Mouse (Mus musculus) yolk sac, embryonic 10.5 days (tissue): ENCODE measurements at regions not wholly inside any gene's neighbourhood (a gene's known extent, or its start where the extent isn't known, plus 50 kb on each side); places are given as distances from the start of the nearest gene placed in this dataset.

ENCODE experiments used
- DNase-seq: peaks from one replicate; pipeline ENCODE4 v3.0.0-alpha.2; 2017; ENCODE audit warnings: low spot score

DNA sequence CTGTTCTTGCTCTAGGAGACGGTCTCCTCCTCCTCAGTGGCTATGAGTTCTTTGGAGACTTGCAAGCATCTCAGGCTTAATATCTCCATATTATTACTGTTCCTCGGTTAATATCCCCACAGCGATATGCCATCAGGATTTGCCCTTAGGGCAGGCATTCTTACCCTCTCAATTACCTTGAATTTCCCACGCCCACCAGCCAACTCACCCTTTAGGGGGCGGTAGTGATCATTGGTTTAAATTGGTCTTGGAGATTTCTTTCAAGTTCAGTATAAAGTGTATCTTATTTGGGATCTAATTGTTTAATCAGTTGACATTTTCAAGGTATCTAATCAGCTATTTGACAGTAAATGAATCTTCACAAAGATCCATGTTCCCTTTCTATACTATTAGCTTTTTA, 162.5 kb downstream of the Emp1 start:
- DNase-seq = no peak

DNA sequence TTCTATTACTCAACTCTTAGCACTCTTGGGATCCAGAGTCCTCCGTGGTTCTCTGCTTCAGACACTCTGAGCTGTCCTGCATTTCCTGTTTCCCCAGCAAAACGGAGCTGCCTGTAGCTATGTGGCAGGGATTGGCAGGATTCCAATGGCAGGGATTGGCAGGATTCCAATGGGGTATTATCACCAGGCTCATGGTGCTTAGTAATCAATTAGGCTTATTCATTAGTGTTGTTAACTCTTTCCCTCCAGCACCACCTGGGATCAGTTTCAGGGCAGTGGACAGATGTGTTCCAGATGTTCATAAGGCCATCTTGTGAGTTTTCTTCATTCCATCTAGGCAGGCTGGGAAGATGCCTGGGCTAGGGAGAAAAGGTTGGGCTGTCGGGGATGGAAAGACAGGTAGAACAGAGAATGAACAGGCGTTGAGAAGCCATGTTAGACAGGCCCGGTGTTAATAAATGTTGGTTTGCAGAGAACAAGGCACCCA, 163.5 kb downstream of the Emp1 start:
- DNase-seq = no peak

DNA sequence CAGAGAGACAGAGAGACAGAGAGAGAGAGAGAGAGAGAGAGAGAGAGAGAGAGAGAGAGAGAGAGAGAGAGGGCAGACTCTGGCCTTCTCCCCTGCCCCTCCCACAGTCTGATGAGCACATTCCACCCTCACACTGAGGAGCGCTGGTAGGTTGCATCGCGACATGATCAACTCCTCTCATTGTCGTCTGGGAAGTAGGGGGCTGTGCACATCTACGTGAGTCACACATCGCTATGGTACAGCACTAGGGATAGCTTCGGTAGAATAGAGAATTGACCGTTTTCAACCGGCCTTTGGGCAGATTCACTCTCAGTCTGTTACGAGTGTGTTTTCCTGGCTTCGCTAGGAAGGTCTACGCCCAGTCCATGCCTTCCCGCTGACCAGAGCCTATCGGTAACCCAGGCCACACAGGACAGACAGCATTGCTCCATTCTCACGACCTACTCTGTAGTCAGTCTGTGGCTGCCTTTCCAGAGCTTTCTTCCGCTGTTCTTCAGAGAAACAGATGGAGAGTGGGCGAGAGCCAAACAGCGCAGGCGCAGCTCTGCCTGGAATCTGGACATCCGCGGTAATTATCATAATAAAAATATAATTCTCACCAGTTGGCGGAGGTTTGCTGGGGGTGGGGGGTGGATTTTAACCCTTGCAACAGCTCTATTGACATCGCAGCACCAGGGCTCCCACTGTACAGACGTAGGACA, 164.3 kb downstream of the Emp1 start:
- no peak for DNase-seq

DNA sequence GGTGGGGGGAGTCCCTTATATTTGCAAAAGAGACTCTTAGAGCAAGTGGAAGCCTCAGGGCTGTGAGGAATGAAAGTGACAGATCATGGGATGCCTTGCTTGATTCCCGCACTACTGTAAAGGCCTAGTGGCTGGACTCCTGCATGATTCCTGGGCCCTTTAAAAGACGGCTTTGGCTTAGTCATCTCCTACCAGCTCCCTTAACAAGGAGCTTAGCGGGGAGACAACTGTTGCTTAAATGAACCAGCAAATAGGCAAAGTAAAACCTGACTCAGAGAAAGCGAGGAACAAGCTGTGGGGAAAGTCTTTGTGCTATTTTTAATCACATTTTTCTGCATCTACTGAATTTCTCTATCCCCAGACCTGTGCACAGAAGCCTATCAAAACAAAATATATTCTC, 165.5 kb downstream of the Emp1 start:
- no peak for DNase-seq

DNA sequence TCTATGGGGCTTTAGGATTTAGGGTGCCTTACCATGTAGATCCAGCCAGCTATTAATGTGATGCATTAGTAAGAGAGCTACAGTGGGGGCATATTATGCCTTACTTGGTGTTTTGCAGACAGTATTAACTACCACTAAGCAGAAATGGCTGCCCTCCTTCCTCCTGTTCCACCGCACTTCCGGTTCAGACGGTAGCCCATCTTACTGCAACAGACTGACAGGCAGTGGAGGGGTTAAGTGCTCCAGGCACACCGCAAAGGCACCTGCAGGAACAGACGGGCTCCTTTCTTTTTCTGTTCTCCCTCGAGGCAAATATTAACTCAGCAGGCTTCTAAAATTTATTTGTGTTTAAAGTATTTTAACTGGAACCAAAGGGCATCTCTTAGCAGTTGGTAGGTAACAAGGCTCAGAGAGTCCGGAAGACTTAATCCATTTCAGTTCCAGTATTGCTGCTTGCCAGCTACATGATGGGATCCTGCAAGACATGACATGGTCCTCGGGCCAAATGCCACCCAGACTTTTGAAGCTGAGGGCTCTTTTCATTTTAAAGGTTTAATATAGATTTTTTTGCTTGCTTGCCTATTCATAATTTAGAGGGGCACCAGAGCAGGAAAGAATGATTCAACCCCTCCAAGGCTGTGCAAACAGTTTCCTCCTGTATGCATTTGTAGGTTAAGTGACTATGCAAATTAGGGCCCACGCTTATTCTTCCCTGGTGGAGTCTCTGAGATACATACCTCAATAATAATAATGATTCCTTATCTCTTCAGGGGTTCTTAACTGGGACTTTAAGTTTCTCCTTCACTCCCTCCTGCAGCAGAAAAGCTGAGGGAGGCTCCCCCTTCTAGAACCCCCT, 177.7 kb downstream of the Emp1 start:
- DNase-seq = no peak

DNA sequence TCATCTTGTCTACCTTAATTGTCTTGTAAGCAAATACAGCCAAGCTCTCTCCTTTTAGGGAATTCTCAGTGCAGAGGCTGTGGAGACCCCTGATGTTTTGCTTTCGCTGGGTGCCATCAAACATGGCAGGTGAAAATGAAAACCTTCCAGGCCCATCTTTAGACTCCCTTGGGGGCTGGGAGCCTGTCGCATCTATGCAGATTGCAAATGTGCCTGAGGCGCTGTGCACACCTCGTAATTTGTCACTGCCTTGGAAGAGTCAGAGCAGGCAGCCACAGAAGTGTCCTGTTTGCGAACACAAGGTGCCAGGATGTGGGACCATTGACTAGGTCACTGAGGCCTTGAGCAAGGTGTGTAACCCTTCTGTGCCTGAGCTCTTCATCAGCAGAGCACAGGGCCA, 179.2 kb downstream of the Emp1 start:
- DNase-seq = no peak

DNA sequence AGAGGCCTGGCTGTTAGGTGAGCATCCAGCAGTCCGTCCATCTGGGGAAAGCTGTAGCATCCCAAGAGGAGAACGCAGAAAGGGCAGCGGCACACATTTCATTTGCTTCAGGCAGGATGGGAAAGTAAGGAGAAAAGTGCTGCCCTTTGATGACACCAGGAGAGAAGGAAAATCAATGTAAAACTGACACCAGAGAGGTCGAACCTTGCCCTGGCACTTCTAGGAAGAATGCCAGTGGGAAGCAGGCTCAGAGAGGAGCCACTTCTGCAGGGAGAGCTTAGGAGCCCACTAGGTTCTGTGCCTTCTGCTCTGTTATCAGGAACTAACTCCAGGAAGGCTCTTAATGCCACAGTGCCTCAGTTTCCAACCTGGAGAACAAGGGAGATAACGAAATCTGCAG, 180.0 kb downstream of the Emp1 start:
- no peak for DNase-seq

DNA sequence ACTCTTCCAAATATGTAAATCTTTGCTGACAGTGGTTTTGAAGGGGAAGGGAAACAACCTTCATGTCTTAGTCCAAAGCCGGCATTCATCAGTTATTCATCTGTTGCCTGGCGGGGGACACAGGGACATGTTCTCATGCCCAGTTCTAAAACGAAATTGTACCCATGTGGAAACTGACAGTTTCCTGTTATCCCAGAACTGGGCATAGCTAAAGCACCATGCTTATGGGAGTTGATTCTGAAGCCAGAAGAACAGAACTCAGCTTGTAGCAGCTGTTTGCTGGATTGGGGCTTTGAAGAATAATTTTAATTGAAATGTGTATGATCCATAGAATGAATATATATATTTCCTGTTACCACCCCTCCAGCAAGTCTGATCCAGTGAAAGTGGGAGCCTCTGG, 181.0 kb downstream of the Emp1 start:
- DNase-seq = no peak

DNA sequence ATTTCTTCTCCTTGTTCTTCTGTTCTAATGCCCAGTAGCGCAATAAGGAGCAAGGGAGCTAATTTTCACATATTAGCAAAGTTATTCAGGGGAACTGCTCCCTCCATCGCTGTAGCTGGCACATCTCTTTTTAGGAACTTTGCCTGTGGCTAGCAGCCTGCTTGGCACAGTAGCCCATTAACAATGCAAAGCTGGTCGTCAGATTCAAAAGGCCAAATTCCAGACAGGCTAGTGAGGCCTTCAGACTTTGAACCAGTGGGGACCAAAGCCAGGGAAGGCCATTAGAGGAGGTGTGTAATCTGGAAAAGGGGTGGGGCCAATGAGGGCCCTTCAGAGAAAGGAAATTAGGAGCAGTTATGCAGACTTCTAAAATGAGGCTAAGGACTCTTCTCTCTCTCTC, 181.5 kb downstream of the Emp1 start:
- no peak for DNase-seq

DNA sequence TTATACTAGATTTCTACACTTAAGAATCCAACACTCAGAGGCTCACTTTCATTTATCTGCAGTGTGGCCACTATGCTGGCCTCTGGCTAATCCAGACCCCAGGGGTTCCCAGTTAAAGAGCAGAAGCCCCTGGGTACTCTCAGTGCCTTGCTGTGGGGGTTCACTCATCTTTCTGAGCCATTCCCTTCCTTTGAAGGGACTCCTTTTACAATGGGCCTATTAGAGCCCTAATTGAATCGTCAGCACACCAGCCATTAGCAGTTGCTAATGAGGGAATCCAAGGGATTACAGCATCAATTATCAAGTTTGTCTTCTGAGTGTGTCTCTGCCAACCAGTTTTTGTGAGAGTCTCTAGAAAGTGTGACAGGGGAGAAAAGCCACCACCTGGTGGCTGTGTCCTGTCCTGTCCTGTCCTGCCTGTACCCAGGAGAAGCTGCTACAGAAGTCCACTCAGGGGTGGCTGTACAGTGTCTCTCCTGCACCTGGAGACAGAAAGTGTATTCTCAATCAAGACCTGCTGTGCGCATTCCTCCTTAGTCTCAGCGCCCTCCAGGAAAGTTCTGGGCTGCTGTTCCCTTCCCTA, 188.1 kb downstream of the Emp1 start:
- DNase-seq = no peak

DNA sequence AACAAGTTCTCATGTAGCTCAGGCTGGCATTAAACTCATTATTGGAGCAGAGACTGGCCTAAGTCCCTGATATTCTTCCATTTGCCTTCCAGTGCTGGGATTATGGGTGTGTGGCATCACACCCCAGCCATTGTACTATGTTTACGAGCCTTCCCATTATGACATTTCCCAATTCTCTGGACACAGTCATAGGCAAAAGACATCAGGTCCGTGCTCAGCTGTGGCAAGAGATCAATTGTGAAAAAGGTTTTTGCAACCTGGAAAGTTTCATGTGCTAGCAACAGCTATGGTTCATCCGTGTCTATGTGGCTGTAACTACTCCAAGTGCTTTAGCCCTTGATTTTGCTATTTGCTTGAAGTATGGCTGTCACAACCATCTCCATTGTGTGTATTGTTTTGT, 190.1 kb downstream of the Emp1 start:
- DNase-seq = no peak

DNA sequence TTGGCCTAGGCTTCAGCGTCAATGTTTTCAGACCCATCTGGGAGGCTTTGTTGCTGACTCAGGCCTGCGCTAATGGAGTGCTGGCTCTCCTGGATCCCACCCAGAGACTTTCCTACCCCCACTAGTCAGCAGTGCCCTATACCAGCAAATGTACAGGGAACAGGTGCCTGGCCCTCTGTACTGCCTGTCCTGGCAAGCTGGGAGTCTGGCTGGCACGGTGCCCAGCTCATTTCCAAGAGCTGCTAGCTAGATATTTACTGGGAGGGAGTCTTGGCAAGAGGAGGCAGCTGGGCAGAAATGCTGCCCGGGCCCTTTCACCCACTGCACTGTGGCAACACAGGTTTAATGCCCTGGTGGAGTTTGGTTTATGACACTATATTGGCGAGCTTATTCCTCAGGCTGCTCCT, 197.2 kb downstream of the Emp1 start:
- no peak for DNase-seq

DNA sequence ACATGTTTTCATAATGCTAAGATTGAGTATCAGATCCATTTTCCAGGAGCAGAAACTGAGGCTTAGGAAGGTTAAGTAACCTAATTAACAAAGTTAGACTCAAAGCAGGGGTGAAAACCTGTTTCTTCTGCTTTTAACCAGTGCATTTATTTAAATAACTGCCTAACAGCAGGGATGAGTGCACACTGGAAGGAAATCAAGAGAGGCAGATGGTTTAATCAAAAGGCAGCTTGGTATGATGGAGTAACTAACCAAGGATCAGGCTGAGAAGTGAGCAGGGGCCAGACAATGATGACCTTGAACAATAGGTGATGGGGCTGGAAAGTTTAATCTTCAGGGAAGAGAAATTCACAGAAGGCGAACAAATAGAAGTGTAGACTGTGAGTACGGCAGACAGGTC, 199.9 kb downstream of the Emp1 start:
- no peak for DNase-seq

DNA sequence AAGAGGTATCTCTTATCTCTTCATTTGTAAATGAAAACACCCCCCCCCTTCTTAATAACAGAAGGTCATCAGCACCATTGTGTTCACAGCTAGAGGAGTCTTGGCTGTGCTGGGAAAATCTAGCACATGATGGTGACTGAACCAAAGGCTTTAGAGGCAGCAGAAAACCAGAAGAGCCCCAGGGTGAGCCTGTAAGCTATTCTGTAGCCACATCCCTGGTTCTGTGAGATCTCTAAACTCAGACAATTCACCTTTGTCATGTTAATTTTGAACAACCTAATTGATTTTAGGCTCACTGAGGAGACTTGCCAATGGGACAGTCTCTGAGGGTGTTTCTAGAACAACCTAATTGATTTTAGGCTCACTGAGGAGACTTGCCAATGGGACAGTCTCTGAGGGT, 201.4 kb downstream of the Emp1 start:
- DNase-seq = no peak

DNA sequence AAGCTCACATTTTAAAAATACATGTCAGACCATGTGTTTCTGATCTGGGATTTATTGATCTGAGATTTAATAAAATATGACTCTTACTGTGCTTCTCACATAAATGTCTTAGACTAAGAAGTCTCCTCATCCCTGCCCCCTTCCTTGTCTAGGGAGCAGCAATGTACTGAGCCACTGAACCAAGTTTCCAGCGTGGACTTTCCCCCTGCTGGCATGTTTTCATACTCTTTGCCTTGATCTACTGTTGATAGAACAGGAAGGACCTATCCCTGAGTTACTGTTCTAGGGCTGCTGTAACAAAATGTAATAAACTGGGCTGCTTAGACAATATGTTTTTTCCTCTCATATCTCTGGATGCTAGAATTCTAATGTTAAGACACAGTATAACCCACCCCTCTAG, 206.7 kb downstream of the Emp1 start:
- DNase-seq = no peak

DNA sequence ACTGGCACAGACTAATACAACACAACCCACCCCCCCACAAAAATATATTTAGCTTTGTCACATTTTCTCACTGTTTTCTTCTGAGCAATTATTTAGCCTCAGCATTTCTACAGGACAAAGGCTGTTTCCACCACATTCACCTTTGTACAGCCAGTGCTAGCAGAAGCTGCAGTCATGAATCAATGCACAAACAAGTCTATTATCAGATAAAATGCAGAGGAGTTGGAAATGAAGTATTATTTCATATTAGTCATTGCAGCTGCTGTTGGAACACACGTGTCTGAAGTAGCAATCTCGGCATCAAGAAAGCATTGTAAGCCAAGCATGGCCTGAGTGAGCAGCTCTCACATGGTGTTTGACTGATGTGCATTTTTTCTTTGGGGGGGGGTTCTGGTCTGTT, 212.9 kb downstream of the Emp1 start:
- DNase-seq = no peak

DNA sequence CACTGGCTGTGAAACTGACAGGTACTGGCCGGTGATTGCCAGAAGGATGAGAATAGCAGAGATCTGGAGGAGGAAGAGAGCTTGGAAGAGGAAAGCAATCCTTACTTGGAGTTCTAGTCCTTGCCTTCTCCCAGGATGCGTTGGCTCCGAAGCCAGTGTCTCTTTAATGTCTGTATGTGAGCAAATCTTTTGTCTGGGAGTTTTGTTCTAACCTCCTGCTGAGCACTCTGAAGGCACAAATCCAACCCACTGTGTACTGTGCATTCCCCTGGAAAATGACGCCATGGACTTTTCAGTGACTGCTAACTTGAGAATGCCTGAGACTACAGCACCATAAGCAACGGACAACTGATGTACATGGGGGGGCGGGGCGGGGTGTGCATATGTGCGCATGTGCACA, 216.4 kb downstream of the Emp1 start:
- DNase-seq = no peak

DNA sequence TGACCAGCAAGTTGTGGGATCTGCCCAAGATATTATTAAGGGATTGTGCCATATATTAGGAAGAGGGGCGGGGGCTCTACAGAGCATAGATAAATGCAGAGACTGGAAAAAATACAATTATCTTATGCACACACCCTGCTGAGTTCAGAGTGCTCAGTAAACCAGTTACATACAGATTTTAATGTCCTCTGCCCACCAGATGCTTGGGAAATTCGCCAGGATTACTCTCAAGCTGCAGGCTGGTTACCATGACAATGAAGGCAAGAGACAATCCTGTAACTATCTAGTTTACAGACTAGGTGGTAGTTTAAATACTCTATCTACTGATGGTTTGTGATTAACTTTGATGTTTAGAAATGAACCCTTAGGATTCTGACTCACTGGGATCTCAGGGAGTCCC, 220.2 kb downstream of the Emp1 start:
- DNase-seq = no peak

DNA sequence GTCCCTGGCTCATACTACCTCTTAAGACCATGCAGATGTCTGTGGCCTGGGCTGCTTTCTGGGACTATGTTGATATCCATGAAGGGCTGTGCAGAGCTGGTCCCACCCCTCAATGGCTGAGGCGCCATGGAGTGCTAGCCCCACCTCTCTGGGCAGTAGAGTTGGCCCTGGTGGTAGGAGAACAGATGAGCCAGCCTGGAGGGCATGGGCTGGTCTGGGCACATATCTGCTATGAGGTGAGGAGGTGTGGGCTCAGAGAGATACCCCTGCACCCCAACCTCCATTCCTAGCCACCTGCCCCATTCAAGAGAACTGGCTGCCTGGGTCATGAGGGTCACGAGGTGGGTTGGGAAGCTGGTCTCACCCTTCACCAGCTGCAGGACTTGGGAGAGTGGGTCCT, 222.4 kb downstream of the Emp1 start:
- DNase-seq = no peak

DNA sequence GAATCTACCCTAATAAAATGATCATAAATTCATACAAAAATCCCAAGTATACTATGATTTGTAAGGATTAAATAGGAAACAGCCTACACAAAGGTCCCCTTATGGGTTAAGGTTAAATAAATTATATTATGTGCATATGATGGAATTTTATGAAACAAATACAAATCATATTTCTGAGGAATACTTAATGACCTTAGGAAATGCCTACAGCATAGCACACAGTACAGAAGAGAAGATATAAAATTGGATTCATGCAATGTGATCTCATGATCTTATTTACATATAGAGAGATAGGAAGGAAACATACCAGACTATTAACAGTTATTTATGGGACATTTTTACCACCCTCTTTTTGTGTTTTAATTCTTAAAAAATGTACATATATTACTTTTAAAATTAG, 227.7 kb downstream of the Emp1 start:
- DNase-seq = no peak

DNA sequence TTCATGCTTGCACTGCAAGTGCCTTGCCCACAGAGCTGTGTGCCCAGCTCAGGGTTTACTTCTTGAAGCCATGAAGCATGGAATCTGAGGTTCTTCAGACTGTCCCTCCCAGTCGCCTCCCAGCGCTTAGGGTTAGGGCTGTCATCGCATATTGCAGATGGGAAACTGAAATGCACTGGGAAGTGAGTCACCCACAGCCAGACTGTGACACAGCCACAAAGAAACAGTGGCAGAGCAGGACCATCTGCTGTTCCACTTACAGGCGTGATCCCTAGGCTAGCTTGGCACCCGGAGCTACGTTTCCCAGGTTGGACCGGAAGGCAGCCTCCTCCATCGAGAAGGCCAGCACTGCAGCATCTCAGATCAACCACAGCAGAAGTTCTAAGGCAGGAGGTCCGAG, 228.7 kb downstream of the Emp1 start:
- no peak for DNase-seq

DNA sequence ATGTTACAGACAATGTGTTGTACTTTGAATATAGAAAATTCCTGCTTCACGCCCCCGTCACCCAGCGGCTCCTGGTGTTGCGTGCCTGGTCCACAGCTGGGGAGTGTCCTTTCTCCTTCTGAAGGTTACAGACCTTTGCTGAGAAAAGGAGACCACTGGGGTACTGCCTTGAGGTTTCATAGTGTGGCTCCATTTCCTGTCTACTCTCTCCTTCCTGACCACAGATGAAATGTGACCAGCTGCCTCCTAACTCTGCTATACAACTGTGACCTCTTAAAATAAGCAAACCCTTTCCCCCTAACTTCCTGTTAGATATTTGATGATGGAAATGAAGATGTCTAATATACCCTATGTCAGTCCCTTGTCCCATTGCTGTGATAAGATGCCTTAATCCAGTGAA, 234.0 kb downstream of the Emp1 start:
- DNase-seq = no peak

DNA sequence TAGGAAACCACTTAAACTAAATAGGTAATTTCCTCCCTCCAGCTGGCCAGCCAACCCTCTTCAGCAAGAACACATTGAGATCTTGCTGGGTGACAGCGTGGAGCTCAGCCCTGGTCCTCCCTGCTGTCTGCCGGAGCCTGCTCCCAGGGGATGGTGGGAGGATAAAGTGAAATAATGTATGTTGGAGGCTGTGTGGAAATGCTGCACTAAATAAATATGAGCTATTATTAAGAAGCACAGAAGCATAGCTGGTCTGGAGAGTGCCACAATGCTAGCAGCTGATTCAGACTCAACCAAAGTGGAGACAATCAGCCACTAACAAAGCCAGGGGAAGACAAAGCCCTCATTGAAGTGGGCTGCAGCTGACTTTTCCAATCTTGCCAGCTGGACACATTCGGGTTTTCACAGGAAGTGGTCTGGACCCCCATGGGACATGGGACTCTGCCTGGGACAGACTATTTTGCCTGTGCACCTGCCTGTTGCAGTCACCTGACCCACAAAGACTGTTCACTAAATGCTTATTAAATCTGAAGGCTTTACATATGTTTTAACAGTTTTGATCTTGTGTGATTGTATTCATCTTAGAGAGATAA, 248.3 kb downstream of the Emp1 start:
- DNase-seq = no peak
